Mouse (Mus musculus) intestine, embryonic 14.5 days (tissue): ENCODE data around the gene Engase. TPM values are rescaled to one million over a fixed set of nuclear protein-coding genes. Genes with fewer than 3 reads are reported as not detected.

Source experiments
- ATAC-seq: fragments of 200-750 bp; cut with Nextera tagmentation; replicated peaks from 2 replicates; pipeline ENCODE4 v1.8.0; 2017; ENCODE audit warnings: low read depth, moderate number of reproducible peaks, moderate TSS enrichment, moderate library complexity; ENCODE audit not compliant: low FRiP score, low TSS enrichment
- DNase-seq: peaks from one replicate; pipeline ENCODE4 v3.0.0-alpha.2; 2018; ENCODE audit warnings: low spot score
- H3K27ac ChIP-seq: fragments of 300-500 bp; sonication (generic); 2 replicates; pipeline ENCODE4 v1.5.1; 2014; ENCODE audit warnings: low read depth, mild to moderate bottlenecking, control low read depth
- H3K27me3 ChIP-seq: fragments of 300-500 bp; sonication (generic); replicated peaks from 2 replicates; pipeline ENCODE4 v1.6.1; 2014; ENCODE audit warnings: low read length, control low read depth; ENCODE audit not compliant: control insufficient read depth, insufficient read depth
- H3K36me3 ChIP-seq: fragments of 300-500 bp; sonication (generic); 2 replicates; pipeline ENCODE4 v1.6.1; 2014; ENCODE audit warnings: low read length, control low read depth; ENCODE audit not compliant: control insufficient read depth, insufficient read depth
- H3K4me1 ChIP-seq: fragments of 300-500 bp; sonication (generic); replicated peaks from 2 replicates; pipeline ENCODE4 v1.6.1; 2014; ENCODE audit warnings: low read length, control low read depth, mixed read lengths; ENCODE audit not compliant: control insufficient read depth, insufficient read depth
- H3K4me2 ChIP-seq: fragments of 300-500 bp; sonication (generic); 2 replicates; pipeline ENCODE4 v1.6.1; 2014; ENCODE audit warnings: low read length
- H3K4me3 ChIP-seq: fragments of 300-500 bp; sonication (generic); 2 replicates; pipeline ENCODE4 v1.5.1; 2014; ENCODE audit warnings: low read depth, low read length, control low read depth, mixed read lengths
- H3K9ac ChIP-seq: fragments of 300-500 bp; sonication (generic); 2 replicates; pipeline ENCODE4 v1.6.1; 2014; ENCODE audit warnings: mild to moderate bottlenecking, low read length
- H3K9me3 ChIP-seq: fragments of 300-500 bp; sonication (generic); 2 replicates; pipeline ENCODE4 v1.6.1; 2016; ENCODE audit warnings: low read length, control low read depth; ENCODE audit not compliant: control insufficient read depth
- WGBS: fragments of 180-500 bp; shearing (Covaris S2); extraction: QIAGEN DNeasy Blood & Tissue Kit; methylation state at CpG from one replicate; pipeline ENCODE4 v1.1.7; 2014; 5-methylcytosine and 5-hydroxymethylcytosine counted together
- polyA plus RNA-seq: library from polyadenylated mRNA; unstranded; fragments of >200 nt; fragmentation: Nextera tagmentation; extraction: Ambion mirVana; gene quantifications from 2 replicates; pipeline ENCODE4 v1.2.1, GENCODE M21; 2014

Gene Engase
- 7.2 and 11.9 TPM in 2 replicates for polyA plus RNA-seq

GRCm38 (mm10) chr11:118476396-118477373 is at the start of gene Engase:
Engase (plus strand) TSS chr11:118476829.
- ATAC-seq: peak; percentile 98
- under 1% methylated on average over 57 of the region's 57 CpGs for WGBS
- Histone ChIP-seq H3K27me3 (no peaks in the 10 kb centered on the region), H3K9ac (peak within 1 kb of the TSS; percentile 54), H3K9me3 (no peaks in the 10 kb centered on the region), H3K4me2 (peak within 1 kb of the TSS; percentile 58), H3K4me3 (peak within 1 kb of the TSS; percentile 72), H3K4me1 (peaks cover 4% of the 10 kb centered on the region; the same call in 1 of the 2 replicates), H3K27ac (peak within 1 kb of the TSS; percentile 43; the same call in 1 of the 2 replicates), H3K36me3 (0 out of 2 replicates have a peak, but pooled peaks cover 3% of the 10 kb centered on the region)
- peak; percentile 93 for DNase-seq

DNA sequence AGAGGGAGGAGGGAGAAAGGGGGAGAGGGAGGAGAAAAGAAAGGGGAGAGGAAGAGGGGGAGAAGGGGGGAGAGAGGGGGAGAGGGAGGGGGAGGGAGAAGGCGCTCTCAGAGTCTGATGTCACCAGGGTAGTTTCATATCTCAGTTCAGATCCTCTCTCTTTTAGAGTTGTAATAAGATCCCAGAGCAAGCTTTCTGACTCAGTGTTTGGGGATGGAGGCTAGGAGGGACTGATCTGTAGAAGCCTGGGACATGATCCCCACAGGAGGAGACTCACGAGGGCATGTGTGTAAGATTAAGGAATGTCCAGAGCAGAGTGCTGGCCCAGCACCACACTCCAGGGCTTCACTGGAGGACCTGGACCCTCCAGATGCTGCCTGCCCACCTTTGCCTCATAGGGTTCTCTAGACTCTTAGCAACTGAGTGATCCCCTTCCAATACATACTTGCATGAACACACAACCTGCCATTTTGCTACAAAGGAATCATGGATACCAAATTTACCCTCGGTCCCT is 49.3 kb upstream of the Engase start:
- H3K36me3 ChIP-seq: no peaks in the 10 kb centered on the region
- H3K4me1 ChIP-seq: peaks cover 48% of the 10 kb centered on the region
- H3K4me2 ChIP-seq: peak overlapping the region; percentile 62
- H3K27me3 ChIP-seq: no peaks in the 10 kb centered on the region
- no peak for ATAC-seq
- H3K9ac ChIP-seq: 0 out of 2 replicates have a peak overlapping the region, but pooled peaks have one; percentile 5
- DNase-seq: no peak
- H3K4me3 ChIP-seq: 0 out of 2 replicates have a peak overlapping the region, but pooled peaks have one; percentile 40
- H3K27ac ChIP-seq: peak overlapping the region; percentile 82
- WGBS: 38% methylated on average over 3 of the region's 3 CpGs
- no peaks in the 10 kb centered on the region for H3K9me3 ChIP-seq

GRCm38 (mm10) chr11:118427986-118428385 is 48.6 kb upstream of the Engase start, which contains the start of gene C1qtnf1:
C1qtnf1 (plus strand) TSS chr11:118428203.
- DNase-seq (peak; percentile 70), ATAC-seq (no peak)
- Histone ChIP-seq H3K4me1 (peaks cover 48% of the 10 kb centered on the region), H3K9me3 (no peaks in the 10 kb centered on the region), H3K4me3 (peak within 1 kb of the TSS; percentile 40), H3K27me3 (no peaks in the 10 kb centered on the region), H3K9ac (peak within 1 kb of the TSS; percentile 41), H3K36me3 (no peaks in the 10 kb centered on the region), H3K4me2 (peak within 1 kb of the TSS; percentile 62), H3K27ac (peak within 1 kb of the TSS; percentile 82)
- 3% methylated on average over 8 of the region's 8 CpGs for WGBS

GRCm38 (mm10) chr11:118428460-118428868 is 48.2 kb upstream of the Engase start:
- Histone ChIP-seq H3K9me3 (no peaks in the 10 kb centered on the region), H3K4me3 (peak overlapping the region; percentile 40), H3K27ac (peak overlapping the region; percentile 82), H3K4me2 (peak overlapping the region; percentile 62), H3K36me3 (no peaks in the 10 kb centered on the region), H3K27me3 (no peaks in the 10 kb centered on the region), H3K9ac (peak overlapping the region; percentile 41), H3K4me1 (peaks cover 52% of the 10 kb centered on the region)
- 10% methylated on average over 11 of the region's 11 CpGs for WGBS
- DNase-seq (peak; percentile 69), ATAC-seq (no peak)

- Histone ChIP-seq H3K27me3 (no peaks in the 10 kb centered on the region), H3K4me1 (peaks cover 52% of the 10 kb centered on the region), H3K9ac (no peak overlapping the region), H3K4me3 (peak overlapping the region; percentile 40), H3K36me3 (no peaks in the 10 kb centered on the region), H3K9me3 (no peaks in the 10 kb centered on the region), H3K4me2 (peak overlapping the region; percentile 62), H3K27ac (peak overlapping the region; percentile 9)
- no peak for DNase-seq
- ATAC-seq: no peak
- 35% methylated on average over 8 of the region's 8 CpGs for WGBS
Measured at GRCm38 (mm10) chr11:118428944-118429709, 47.5 kb upstream of the Engase start.

- 42% methylated on average over 4 of the region's 4 CpGs for WGBS
- H3K9ac ChIP-seq: no peak overlapping the region
Measured at GRCm38 (mm10) chr11:118430291-118430885, 46.2 kb upstream of the Engase start.

DNA sequence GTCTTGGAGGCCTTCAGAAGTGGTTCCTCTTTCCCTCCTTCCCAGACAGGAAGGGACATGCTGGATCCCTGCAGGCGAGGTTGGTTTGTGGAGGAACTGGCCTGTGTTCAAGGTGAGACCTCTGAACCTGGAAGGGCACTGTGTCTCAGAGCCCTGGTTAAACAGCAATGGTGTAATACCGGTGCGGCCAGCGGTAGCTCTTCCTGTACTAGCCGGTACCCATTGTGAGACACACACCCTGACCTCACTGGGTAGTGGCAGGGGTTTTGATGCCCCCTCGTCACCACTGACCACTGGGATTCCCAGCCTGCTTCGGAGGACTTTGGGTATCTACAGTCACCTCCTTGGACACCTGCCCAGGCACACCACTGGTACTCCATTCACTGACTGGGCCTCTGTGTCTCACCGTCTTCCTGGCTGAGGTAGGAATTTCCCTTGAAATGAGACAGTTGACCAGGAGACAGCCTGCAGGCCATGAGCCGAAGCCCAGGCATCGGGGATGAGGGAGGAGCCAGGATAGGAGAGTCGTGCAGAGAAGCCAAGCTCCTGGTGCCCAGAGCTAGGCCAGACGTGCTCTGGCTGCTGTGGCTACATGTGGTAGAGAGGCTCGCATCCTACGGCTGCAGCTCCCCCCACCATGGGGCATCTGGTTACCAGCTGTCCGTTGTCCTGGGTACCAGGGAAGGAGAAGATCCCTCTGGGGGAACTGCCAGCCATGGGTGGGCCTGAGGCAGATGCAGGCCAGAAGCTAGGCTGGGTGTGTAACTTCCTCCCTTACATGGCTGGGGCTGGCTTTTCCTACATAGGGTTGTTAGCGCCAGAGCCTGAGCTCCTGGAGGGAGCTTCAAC is 45.3 kb upstream of the Engase start:
- no peak for DNase-seq
- 61% methylated on average over 16 of the region's 16 CpGs for WGBS
- Histone ChIP-seq H3K4me2 (no peak overlapping the region), H3K27me3 (no peaks in the 10 kb centered on the region), H3K27ac (peak overlapping the region; percentile 52), H3K4me3 (no peak overlapping the region), H3K36me3 (no peaks in the 10 kb centered on the region), H3K9me3 (no peaks in the 10 kb centered on the region), H3K4me1 (peaks cover 52% of the 10 kb centered on the region), H3K9ac (no peak overlapping the region)
- no peak for ATAC-seq

More at GRCm38 (mm10) chr11:118430291-118430885, 46.2 kb upstream of the Engase start:
- DNase-seq (no peak), ATAC-seq (no peak)
- Histone ChIP-seq H3K36me3 (no peaks in the 10 kb centered on the region), H3K4me2 (no peak overlapping the region), H3K27ac (no peak overlapping the region), H3K4me3 (no peak overlapping the region), H3K9me3 (no peaks in the 10 kb centered on the region), H3K4me1 (peaks cover 52% of the 10 kb centered on the region), H3K27me3 (no peaks in the 10 kb centered on the region)
